Comparison of ENCODE assay signal across 8 mouse cellular contexts in genomic region chr6:53721595-53721994, GRCm38 (mm10).
DNase-seq lines count a peak whose midpoint lies in the region; ATAC-seq and TF ChIP-seq lines count a peak whose summit lies in the region.

No protein-coding gene starts in this region.

- no peak overlapping the region for H3K9ac ChIP-seq in liver, postnatal 0 days (replicated peaks)

- no peak overlapping the region for H3K4me3 ChIP-seq in cortical plate, adult 2 months (ENCODE audit: insufficient read depth, low read length)
- H3K4me3 ChIP-seq in liver, postnatal 0 days (ENCODE audit: low read depth, low read length) = no peak overlapping the region

- no peak overlapping the region for H3K27ac ChIP-seq in cortical plate, adult 2 months (ENCODE audit: insufficient read depth, low read length)
- H3K27ac ChIP-seq in liver, postnatal 0 days (ENCODE audit: low read depth) = no peak overlapping the region

- peak; percentile 73 to 74 for DNase-seq in B cell, adult 2 months
- peak; percentile 70 to 92 for DNase-seq in adrenal gland, adult (ENCODE audit: inconsistent age in 2 of 2, low spot score in 1 of 2)
- DNase-seq in gastrocnemius, postnatal 25 days = peak; percentile 38
- peak; percentile 73 to 79 for DNase-seq in kidney, postnatal 25 days
- peak; percentile 65 for DNase-seq in liver, postnatal 0 days
- peak; percentile 54 for DNase-seq in retina, postnatal 7 days (ENCODE audit: low read depth, low spot score)
- DNase-seq in urinary bladder, postnatal 25 days (ENCODE audit: low spot score) = peak; percentile 67

- H3K4me2 ChIP-seq in liver, postnatal 0 days (ENCODE audit: low read depth, low read length) = no peak overlapping the region

- TF ChIP-seq POLR2A in cortical plate, adult 2 months (IDR thresholded peaks at IDR 0.05; ENCODE audit: extremely low read depth, insufficient read depth, low read length) = no peak

- WGBS in liver, postnatal 0 days (ENCODE audit: insufficient replicate concordance) = 11% methylated on average over 9 of the region's 9 CpGs

- no peaks in the 10 kb centered on the region for H3K9me3 ChIP-seq in liver, postnatal 0 days (ENCODE audit: low read length)

- H3K36me3 ChIP-seq in liver, postnatal 0 days (replicated peaks; ENCODE audit: insufficient read depth, low read length) = no peaks in the 10 kb centered on the region

- peak; percentile 87 for TF ChIP-seq CTCF in cortical plate, adult 2 months (IDR thresholded peaks at IDR 0.05; ENCODE audit: extremely low read depth, insufficient read depth, low read length)
- TF ChIP-seq CTCF in liver, postnatal 0 days (IDR thresholded peaks at IDR 0.05; ENCODE audit: low read depth) = peak; percentile 91

- H3K4me1 ChIP-seq in cortical plate, adult 2 months (ENCODE audit: control insufficient read depth, insufficient read depth, low read length) = no peaks in the 10 kb centered on the region
- no peaks in the 10 kb centered on the region for H3K4me1 ChIP-seq in liver, postnatal 0 days (ENCODE audit: insufficient read depth)

- no peaks in the 10 kb centered on the region; the same call in 1 of the 2 replicates for H3K27me3 ChIP-seq in liver, postnatal 0 days (ENCODE audit: insufficient read depth, low read length)

- TF ChIP-seq EP300 in liver, postnatal 0 days (IDR thresholded peaks at IDR 0.05; ENCODE audit: low read depth) = no peak

- ATAC-seq in liver, postnatal 0 days = no peak
